Mouse (Mus musculus) C2C12 (cell line): ENCODE measurements around the gene Gpr146. TPM values are rescaled to one million over a fixed set of nuclear protein-coding genes. Genes with fewer than 3 reads are reported as not detected.

ENCODE experiments used
- H3K27me3 ChIP-seq: one replicate; pipeline ENCODE4 v1.6.1; 2011; ENCODE audit not compliant: control insufficient read depth, insufficient read depth, insufficient read length
- H3K36me3 ChIP-seq: one replicate; pipeline ENCODE4 v1.6.1; 2011; ENCODE audit not compliant: control insufficient read depth, insufficient read depth
- H3K4me3 ChIP-seq: one replicate; pipeline ENCODE4 v1.5.1; 2011; ENCODE audit warnings: mild to moderate bottlenecking, control low read depth; ENCODE audit not compliant: poor library complexity, insufficient read depth, severe bottlenecking
- H3K79me2 ChIP-seq: one replicate; pipeline ENCODE4 v1.6.1; 2011; ENCODE audit not compliant: control insufficient read depth, insufficient read depth
- H3K79me3 ChIP-seq: one replicate; pipeline ENCODE4 v1.6.1; 2011; ENCODE audit warnings: low read depth, control low read depth
- H3ac ChIP-seq: one replicate; pipeline ENCODE3; 2011; ENCODE audit warnings: low read depth; ENCODE audit not compliant: control insufficient read depth, insufficient read length
- CEBPB ChIP-seq: IDR thresholded peaks from one replicate; pipeline ENCODE4 v1.6.1; 2011; ENCODE audit warnings: low read depth, mild to moderate bottlenecking, control low read depth, moderate library complexity
- CTCF ChIP-seq: IDR thresholded peaks from one replicate; pipeline ENCODE4 v1.5.1; 2011; ENCODE audit not compliant: control insufficient read depth, insufficient read depth, insufficient read length
- FOSL1 ChIP-seq: IDR thresholded peaks from one replicate; pipeline ENCODE4 v1.8.0; 2011; ENCODE audit warnings: mild to moderate bottlenecking, low read length; ENCODE audit not compliant: poor library complexity, insufficient read depth, severe bottlenecking
- MAX ChIP-seq: IDR thresholded peaks from one replicate; pipeline ENCODE4 v1.6.1; 2011; ENCODE audit warnings: mild to moderate bottlenecking, control low read depth
- MYOD1 ChIP-seq: IDR thresholded peaks from one replicate; pipeline ENCODE4 v1.6.1; 2011; ENCODE audit warnings: low read depth; ENCODE audit not compliant: control insufficient read depth, insufficient read length
- MYOG ChIP-seq: IDR thresholded peaks from one replicate; pipeline ENCODE4 v1.6.1; 2011; ENCODE audit not compliant: control insufficient read depth, insufficient read length; ENCODE audit errors: extremely low read depth
- USF1 ChIP-seq: IDR thresholded peaks from one replicate; pipeline ENCODE4 v1.6.1; 2011; ENCODE audit warnings: low read depth, mild to moderate bottlenecking, control low read depth, moderate library complexity
- polyA plus RNA-seq: library from polyadenylated mRNA; unstranded; fragments of >200 nt; fragmentation: generic; extraction: Trizol; gene quantifications from one replicate; pipeline ENCODE4 v1.2.1, GENCODE M21; 2012; ENCODE audit warnings: missing spikeins

Gpr146 gene
- polyA plus RNA-seq, 1 experiment: 1.7 TPM

DNA sequence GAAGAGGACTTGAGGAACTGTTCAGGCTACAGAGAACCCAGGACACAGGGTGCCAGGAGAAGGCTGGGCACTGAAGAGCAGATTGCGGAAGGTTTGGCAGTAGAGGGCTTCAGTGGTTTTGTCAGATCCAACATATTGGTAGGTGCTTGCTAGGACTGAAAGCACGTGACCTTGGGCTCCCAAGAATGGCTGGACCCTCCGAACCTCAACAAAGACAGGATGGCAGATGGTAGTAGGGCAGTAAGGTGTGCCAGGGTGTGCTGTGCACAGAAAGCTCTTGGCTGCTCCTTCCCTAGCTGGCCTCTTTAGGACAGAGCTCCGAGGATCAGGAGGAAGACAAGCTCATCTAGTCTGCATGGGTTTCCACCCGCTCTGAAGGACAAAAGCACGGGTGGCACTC, 33.6 kb downstream of the Gpr146 start:
- Histone ChIP-seq H3K79me3 (no peaks in the 10 kb centered on the region), H3K4me3 (no peak overlapping the region), H3ac (no peak overlapping the region), H3K36me3 (no peaks in the 10 kb centered on the region), H3K79me2 (no peaks in the 10 kb centered on the region), H3K27me3 (no peaks in the 10 kb centered on the region)
- TF ChIP-seq MYOD1 (no peak), USF1 (no peak), MAX (no peak), FOSL1 (no peak), CTCF (no peak), CEBPB (no peak), MYOG (no peak)

DNA sequence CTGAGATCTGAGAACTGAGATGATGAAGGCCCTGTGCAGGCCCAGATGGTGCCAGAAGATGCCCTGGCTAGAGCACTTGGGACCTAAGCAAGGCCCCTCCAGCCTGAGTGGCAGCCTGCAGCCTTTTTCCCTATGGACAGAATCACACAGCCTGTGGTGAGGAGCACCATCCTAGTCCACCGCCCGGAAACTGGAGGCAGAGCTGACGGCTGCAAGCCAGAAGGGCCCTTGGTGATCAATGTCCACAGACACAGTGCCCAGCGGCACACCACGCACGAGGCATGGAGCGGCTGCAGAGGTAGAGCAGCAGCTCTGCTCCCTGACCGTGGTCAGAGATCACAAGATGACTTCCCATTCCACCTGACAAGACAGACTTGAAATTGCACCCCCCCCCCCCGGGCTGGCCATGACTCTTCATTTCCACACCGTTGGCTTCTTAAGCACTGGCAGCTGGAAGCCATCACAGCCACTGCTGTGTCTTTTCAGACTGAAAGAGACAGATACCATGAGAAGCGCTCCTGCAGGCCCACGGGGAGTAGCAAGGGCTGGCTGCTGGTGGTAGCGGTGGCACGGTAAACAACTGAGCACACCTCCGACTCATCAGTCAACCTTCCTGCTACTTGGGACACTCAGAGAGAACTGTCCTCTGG, 34.3 kb downstream of the Gpr146 start:
- Histone ChIP-seq H3K79me3 (no peaks in the 10 kb centered on the region), H3K36me3 (no peaks in the 10 kb centered on the region), H3K4me3 (no peak overlapping the region), H3K27me3 (no peaks in the 10 kb centered on the region), H3K79me2 (no peaks in the 10 kb centered on the region), H3ac (no peak overlapping the region)
- TF ChIP-seq MAX (no peak), USF1 (no peak), FOSL1 (no peak), CTCF (no peak), MYOD1 (no peak), CEBPB (no peak), MYOG (no peak)

DNA sequence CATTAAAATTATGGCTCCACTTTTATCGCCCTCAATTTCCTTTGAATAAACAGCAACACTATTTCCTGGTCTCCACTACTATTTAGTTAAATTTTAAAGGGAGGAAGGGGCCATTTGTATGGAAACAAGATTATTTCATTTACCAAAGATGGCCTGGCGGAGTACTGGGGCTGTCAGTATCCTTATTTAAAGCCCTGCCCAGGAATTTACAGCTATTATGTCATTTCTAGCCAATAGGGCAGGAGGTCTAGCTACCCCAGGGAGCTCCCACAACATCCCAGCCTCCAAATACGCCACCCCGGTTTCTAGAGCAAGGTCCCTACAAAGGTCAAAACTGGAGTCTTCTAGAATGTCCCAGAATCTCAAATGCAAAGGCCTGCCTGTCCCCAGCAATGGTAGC, 36.0 kb downstream of the Gpr146 start:
- TF ChIP-seq MYOD1: no peak
- TF ChIP-seq USF1: no peak
- no peak for TF ChIP-seq MAX
- TF ChIP-seq FOSL1: no peak
- no peaks in the 10 kb centered on the region for H3K79me3 ChIP-seq
- H3K79me2 ChIP-seq: no peaks in the 10 kb centered on the region
- H3ac ChIP-seq: no peak overlapping the region
- H3K27me3 ChIP-seq: no peaks in the 10 kb centered on the region
- H3K4me3 ChIP-seq: no peak overlapping the region
- no peaks in the 10 kb centered on the region for H3K36me3 ChIP-seq

GRCm38 (mm10) chr5:139415001-139415400, 37.5 kb downstream of the Gpr146 start:
- H3ac ChIP-seq: no peak overlapping the region
- no peak overlapping the region for H3K4me3 ChIP-seq
- TF ChIP-seq CTCF (no peak), MYOD1 (no peak), MYOG (no peak), USF1 (no peak), CEBPB (no peak), MAX (no peak)
- no peaks in the 10 kb centered on the region for H3K79me2 ChIP-seq
- no peaks in the 10 kb centered on the region for H3K27me3 ChIP-seq
- H3K79me3 ChIP-seq: no peaks in the 10 kb centered on the region
- no peaks in the 10 kb centered on the region for H3K36me3 ChIP-seq

DNA sequence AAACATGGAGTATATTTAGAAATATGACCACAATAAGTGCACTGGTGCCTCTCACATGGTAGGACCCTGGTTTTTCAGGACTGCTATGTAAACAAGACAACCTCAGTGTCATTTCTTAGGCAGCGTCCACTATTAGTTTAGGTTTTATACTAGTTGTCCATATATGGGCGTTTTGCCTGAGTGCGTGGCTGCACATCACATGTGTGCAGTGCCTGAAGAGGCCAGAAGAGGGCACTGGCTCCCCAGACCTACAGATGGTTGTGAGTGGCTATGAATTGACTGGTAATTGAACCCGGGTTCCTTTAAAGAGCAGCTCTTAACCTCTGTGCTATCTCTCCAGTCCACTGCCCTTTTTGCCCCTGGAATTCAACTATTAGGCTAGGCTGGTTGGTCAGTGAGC, 39.4 kb downstream of the Gpr146 start:
- no peaks in the 10 kb centered on the region for H3K27me3 ChIP-seq
- H3ac ChIP-seq: no peak overlapping the region
- H3K4me3 ChIP-seq: no peak overlapping the region
- no peaks in the 10 kb centered on the region for H3K36me3 ChIP-seq
- H3K79me3 ChIP-seq: peaks cover under 1% of the 10 kb centered on the region
- H3K79me2 ChIP-seq: no peaks in the 10 kb centered on the region
- TF ChIP-seq FOSL1: no peak
- no peak for TF ChIP-seq MYOD1
- no peak for TF ChIP-seq CEBPB
- no peak for TF ChIP-seq MYOG
- TF ChIP-seq CTCF: no peak
- no peak for TF ChIP-seq MAX
- TF ChIP-seq USF1: no peak

DNA sequence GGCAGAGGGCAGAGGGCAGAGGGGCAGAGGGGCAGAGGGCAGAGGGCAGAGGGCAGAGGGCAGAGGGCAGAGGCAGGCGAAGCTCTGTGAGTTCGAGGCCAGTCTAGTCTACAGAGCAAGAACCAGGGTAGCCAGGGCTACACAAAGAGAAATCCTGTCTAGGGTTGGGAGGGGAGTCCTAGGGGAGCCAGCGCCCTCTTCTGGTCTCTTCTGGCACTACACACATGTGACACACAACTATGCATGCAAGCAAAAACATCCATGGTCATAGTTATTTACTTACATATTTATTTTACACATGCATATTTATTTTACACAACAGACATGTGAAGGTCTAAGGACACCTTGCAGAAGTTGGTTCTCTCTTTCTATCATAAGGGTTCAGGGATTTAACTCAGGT, 40.0 kb downstream of the Gpr146 start:
- no peak overlapping the region for H3ac ChIP-seq
- no peaks in the 10 kb centered on the region for H3K36me3 ChIP-seq
- TF ChIP-seq MYOD1 (no peak), MAX (no peak), FOSL1 (no peak), CTCF (no peak), MYOG (no peak), CEBPB (no peak), USF1 (no peak)
- H3K79me3 ChIP-seq: peaks cover 1% of the 10 kb centered on the region
- no peak overlapping the region for H3K4me3 ChIP-seq
- no peaks in the 10 kb centered on the region for H3K27me3 ChIP-seq
- H3K79me2 ChIP-seq: no peaks in the 10 kb centered on the region
